In genomic region chr17:40904721-40905154, GRCm38 (mm10) we compare ENCODE assay signal across 9 mouse cellular contexts. TPM values are rescaled to one million over a fixed set of nuclear protein-coding genes. Genes with fewer than 3 reads are reported as not detected.
A peak's percentile ranks its signal among the peaks of the same experiment; 100 is the strongest.
DNase-seq lines count a peak whose midpoint lies in the region; ATAC-seq and TF ChIP-seq lines count a peak whose summit lies in the region.
"Had no signal": no experiment of that assay in that cellular context is flagged by ENCODE, and none has a peak within 500 bp of the region (broad histone marks: within the 10 kb centered on the region; RNA-seq: fewer than 3 reads in every experiment).

No protein-coding gene starts in this region.

- H3K27me3 ChIP-seq in hindbrain, embryonic 11.5 days (ENCODE audit: control insufficient read depth, insufficient read depth, low read length): no peaks in the 10 kb centered on the region
- no peaks in the 10 kb centered on the region for H3K27me3 ChIP-seq in midbrain, embryonic 13.5 days

- H3K27ac ChIP-seq in hindbrain, embryonic 11.5 days (ENCODE audit: low read depth, low read length): no peak overlapping the region
- no peak overlapping the region for H3K27ac ChIP-seq in midbrain, embryonic 13.5 days

- peak overlapping the region; percentile 32; the same call in 1 of the 2 replicates for H3K4me2 ChIP-seq in hindbrain, embryonic 11.5 days (replicated peaks; ENCODE audit: low read depth, low read length)
- peak overlapping the region; percentile 43 for H3K4me2 ChIP-seq in midbrain, embryonic 13.5 days (replicated peaks)

- WGBS in hindbrain, embryonic 11.5 days: 10% methylated on average over 13 of the region's 14 CpGs
- 6% methylated on average over 13 of the region's 14 CpGs for WGBS in midbrain, embryonic 13.5 days
- 9% methylated on average over 14 of the region's 14 CpGs for WGBS in lung, adult 2 months

- no peaks in the 10 kb centered on the region for H3K9me3 ChIP-seq in hindbrain, embryonic 11.5 days (ENCODE audit: control insufficient read depth, low read length)
- no peaks in the 10 kb centered on the region for H3K9me3 ChIP-seq in midbrain, embryonic 13.5 days

- no peaks in the 10 kb centered on the region for H3K36me3 ChIP-seq in hindbrain, embryonic 11.5 days (ENCODE audit: control insufficient read depth, insufficient read depth, low read length)
- H3K36me3 ChIP-seq in midbrain, embryonic 13.5 days: no peaks in the 10 kb centered on the region

- peak; percentile 12 for DNase-seq in left cerebral cortex, postnatal 4 days
- DNase-seq in left cerebral cortex, adult 9 months (ENCODE audit: low spot score in 2 of 2): no peak
- DNase-seq in cerebellum, postnatal 14 days: peak; percentile 68 to 70
- peak; percentile 5 for DNase-seq in hindbrain, embryonic 11.5 days (ENCODE audit: low spot score)
- DNase-seq in layer of hippocampus, adult 9-10 months (ENCODE audit: low spot score): no peak
- no peak for DNase-seq in layer of hippocampus, postnatal 25 days (ENCODE audit: extremely low spot score in 1 of 2, low spot score in 1 of 2)
- no peak for DNase-seq in lung, adult 2 months

- 0 out of 2 replicates have a peak overlapping the region, but pooled peaks have one; percentile 8 for H3K4me3 ChIP-seq in hindbrain, embryonic 11.5 days (ENCODE audit: low read depth, low read length)
- peak overlapping the region; percentile 25 for H3K4me3 ChIP-seq in midbrain, embryonic 13.5 days (replicated peaks)
- no peak overlapping the region for H3K4me3 ChIP-seq in lung, adult 2 months (replicated peaks; ENCODE audit: extremely low read depth, low read depth, low read length)

- intact Hi-C loops in left cerebral cortex, postnatal 4 days (cut with DNase I): no loop called here

- 0 out of 2 replicates have a peak, but pooled peaks have one; percentile 17 for ATAC-seq in hindbrain, embryonic 11.5 days (ENCODE audit: low FRiP score)
- ATAC-seq in midbrain, embryonic 13.5 days: peak; percentile 62; the same call in 1 of the 2 replicates

- no peak overlapping the region for H3K9ac ChIP-seq in hindbrain, embryonic 11.5 days (ENCODE audit: low read depth, low read length)
- H3K9ac ChIP-seq in midbrain, embryonic 13.5 days (replicated peaks): 0 out of 2 replicates have a peak overlapping the region, but pooled peaks have one; percentile 19

- H3K4me1 ChIP-seq in hindbrain, embryonic 11.5 days (replicated peaks; ENCODE audit: control insufficient read depth, insufficient read depth, low read length): no peaks in the 10 kb centered on the region
- H3K4me1 ChIP-seq in midbrain, embryonic 13.5 days (replicated peaks): peaks cover 8% of the 10 kb centered on the region; the same call in 1 of the 2 replicates
- no peaks in the 10 kb centered on the region for H3K4me1 ChIP-seq in lung, adult 2 months (ENCODE audit: control insufficient read depth, insufficient read depth, low read length)

- TF ChIP-seq CTCF in lung, adult 2 months (IDR thresholded peaks at IDR 0.05; ENCODE audit: insufficient read depth, low read length): no peak

- TF ChIP-seq POLR2A in lung, adult 2 months (IDR thresholded peaks at IDR 0.05; ENCODE audit: borderline replicate concordance, extremely low read depth, low read depth, low read length): no peak

RNA-seq across cellular contexts. Expression of gene Glyatl3, which starts 9.4 kb away (rescaled TPM):
- not detected for total RNA-seq in left cerebral cortex, postnatal 4 days (2021)
- polyA plus RNA-seq in hindbrain, embryonic 11.5 days (2014; fragmentation: Nextera tagmentation; extraction: Ambion mirVana): not detected in 2 replicates
- not detected in 2 replicates for polyA plus RNA-seq in midbrain, embryonic 13.5 days (2015; fragmentation: Nextera tagmentation; extraction: Ambion mirVana)
- total RNA-seq in layer of hippocampus, postnatal 25 days (2021): not detected
- polyA plus RNA-seq in lung, adult 2 months (2012; rRNA removed): not detected in 2 replicates
- total RNA-seq: adrenal gland, postnatal 36 days had no signal

RNA-seq across cellular contexts. Expression of gene 9130008F23Rik, which starts 24.4 kb away (rescaled TPM):
- under 1 TPM; 0.95 to 0.96 TPM for total RNA-seq in left cerebral cortex, postnatal 4 days (2021)
- 0.90 and 1.7 TPM in 2 replicates for polyA plus RNA-seq in hindbrain, embryonic 11.5 days (2014; fragmentation: Nextera tagmentation; extraction: Ambion mirVana)
- polyA plus RNA-seq in midbrain, embryonic 13.5 days (2015; fragmentation: Nextera tagmentation; extraction: Ambion mirVana): 0.24 and 0.32 TPM in 2 replicates
- total RNA-seq in layer of hippocampus, postnatal 25 days (2021): under 1 TPM; 0.21 to 0.22 TPM
- 3.0 and 4.4 TPM in 2 replicates for polyA plus RNA-seq in lung, adult 2 months (2012; rRNA removed)

RNA-seq across cellular contexts. Expression of gene Mut, which starts 29.7 kb away (rescaled TPM):
- total RNA-seq in left cerebral cortex, postnatal 4 days (2021): 10 to 100 TPM; 24.4 to 27.3 TPM
- 29.4 and 33.0 TPM in 2 replicates for polyA plus RNA-seq in hindbrain, embryonic 11.5 days (2014; fragmentation: Nextera tagmentation; extraction: Ambion mirVana)
- polyA plus RNA-seq in midbrain, embryonic 13.5 days (2015; fragmentation: Nextera tagmentation; extraction: Ambion mirVana): 21.0 and 22.5 TPM in 2 replicates
- total RNA-seq in layer of hippocampus, postnatal 25 days (2021): 10 to 100 TPM; 43.8 to 49.5 TPM
- 9.9 and 12.9 TPM in 2 replicates for polyA plus RNA-seq in lung, adult 2 months (2012; rRNA removed)

RNA-seq across cellular contexts. Expression of gene Cenpq, which starts 30.1 kb away (rescaled TPM):
- 1 to 10 TPM; 5.7 to 6.6 TPM for total RNA-seq in left cerebral cortex, postnatal 4 days (2021)
- polyA plus RNA-seq in hindbrain, embryonic 11.5 days (2014; fragmentation: Nextera tagmentation; extraction: Ambion mirVana): 31.0 and 35.2 TPM in 2 replicates
- 15.5 and 16.0 TPM in 2 replicates for polyA plus RNA-seq in midbrain, embryonic 13.5 days (2015; fragmentation: Nextera tagmentation; extraction: Ambion mirVana)
- 1 to 10 TPM; 3.4 to 4.0 TPM for total RNA-seq in layer of hippocampus, postnatal 25 days (2021)
- 0.42 and 0.47 TPM in 2 replicates for polyA plus RNA-seq in lung, adult 2 months (2012; rRNA removed)

Comparison
In these comparisons a context has a peak if more than half of its experiments do, and no peak if none do; other contexts are left out.
1. DNase-seq: peak in left cerebral cortex, postnatal 4 days (single experiment), cerebellum, postnatal 14 days (2 of 2) and hindbrain, embryonic 11.5 days (single experiment); none in left cerebral cortex, adult 9 months (0 of 2), layer of hippocampus, adult 9-10 months (single experiment), layer of hippocampus, postnatal 25 days (0 of 2) and lung, adult 2 months (single experiment).